Mouse (Mus musculus) urinary bladder, adult 2 months (tissue): ENCODE results near the gene Tas2r119. TPM values are rescaled to one million over a fixed set of nuclear protein-coding genes. Genes with fewer than 3 reads are reported as not detected.

Experiments
- DNase-seq: peaks from one replicate; pipeline ENCODE4 v3.0.0; 2022; ENCODE audit warnings: low spot score
- polyA plus RNA-seq: library from polyadenylated mRNA; depleted of rRNA; stranded (reverse); fragments of >200 nt; gene quantifications from 2 replicates; pipeline ENCODE4 v1.2.3, GENCODE M21; 2012; rRNA removed

Gene Tas2r119
- polyA plus RNA-seq, 1 experiment = not detected

DNA sequence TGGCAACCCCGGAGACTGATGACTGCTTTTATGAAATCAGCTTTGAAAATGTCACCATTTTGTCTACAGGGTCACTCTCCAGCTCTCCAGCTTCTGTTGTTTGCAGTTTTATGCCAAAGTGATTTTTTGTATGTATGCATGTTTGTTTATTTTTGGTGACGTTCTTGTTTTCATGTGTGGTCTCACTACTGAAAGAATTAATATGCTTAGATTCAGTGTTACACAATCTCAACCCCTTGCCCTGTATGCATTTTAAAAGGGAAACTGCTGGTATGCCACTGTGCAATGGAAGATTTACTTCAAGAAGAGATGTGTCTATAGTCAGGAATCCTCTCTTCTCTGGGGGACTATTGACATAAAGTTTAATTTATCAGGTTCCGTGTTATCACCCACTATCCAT is 48.3 kb downstream of the Tas2r119 start:
- DNase-seq = no peak

DNA sequence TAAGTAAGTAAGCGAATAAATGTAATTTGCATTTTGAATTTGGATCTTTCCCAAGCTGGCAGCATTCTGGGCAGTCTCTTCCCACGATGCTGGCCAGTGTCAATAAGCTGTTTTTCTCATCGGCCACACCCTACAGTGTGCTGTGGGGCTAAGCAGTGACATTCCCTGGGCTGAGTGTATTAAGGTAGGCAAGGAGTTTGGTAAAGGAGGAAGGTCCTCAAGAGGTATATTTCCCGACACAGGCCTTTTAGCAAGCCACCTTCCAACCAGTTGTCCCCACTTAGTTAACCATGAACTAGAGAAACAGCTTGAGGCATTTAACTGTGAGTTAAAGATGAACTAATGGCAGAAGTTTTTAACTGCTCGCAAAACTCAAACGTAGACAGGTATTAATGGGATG is 49.3 kb downstream of the Tas2r119 start:
- DNase-seq = no peak

DNA sequence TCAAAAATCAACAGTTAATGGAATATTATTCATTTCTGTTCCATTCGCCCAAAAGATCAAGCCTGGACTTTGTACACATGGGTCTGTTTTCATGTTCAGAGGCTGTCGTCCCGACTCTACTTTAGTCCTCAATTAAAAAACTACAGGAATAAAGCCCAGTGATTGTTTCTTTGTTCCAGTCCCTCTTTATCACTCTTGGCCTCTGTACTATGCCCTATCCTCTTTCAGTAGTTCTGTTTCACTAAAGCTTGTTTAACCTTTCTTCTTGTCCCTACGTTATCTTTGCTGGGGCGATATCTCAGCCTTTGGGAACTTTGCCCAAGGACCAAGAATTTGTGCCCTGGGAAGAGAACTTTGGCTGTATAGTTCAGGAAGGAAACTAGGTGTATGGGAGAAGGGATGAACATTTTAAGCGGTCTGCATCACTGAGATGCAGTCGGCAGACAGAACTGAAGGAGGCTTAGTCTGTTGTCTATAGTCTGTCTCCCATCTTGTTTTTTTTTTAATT is 49.9 kb downstream of the Tas2r119 start:
- DNase-seq = no peak

Other genes with a start within 250 kb of the Tas2r119 start
- 10.1 and 15.0 TPM in 2 replicates for gene Sema5a, start 67.5 kb downstream of the Tas2r119 start, polyA plus RNA-seq